Mouse (Mus musculus): ENCODE measurements around the gene Gbp8.
"Not testable (repeated sequence)": the region's sequence is repeated elsewhere in the genome, so short reads cannot be mapped to it uniquely, and the experiment has no call there.

Gene Gbp8

GRCm38 (mm10) chr5:105055279-105055678 is 84.1 kb downstream of the Gbp8 start:
- no peak for DNase-seq (ENCODE audit: low read depth)

GRCm38 (mm10) chr5:105053471-105054169 is 85.7 kb downstream of the Gbp8 start:
- DNase-seq (ENCODE audit: low read depth): not testable (repeated sequence)

- DNase-seq (ENCODE audit: low read depth): peak; percentile 6
Measured at GRCm38 (mm10) chr5:105032362-105032761, 107.0 kb downstream of the Gbp8 start.

GRCm38 (mm10) chr5:105012551-105012950 is 126.8 kb downstream of the Gbp8 start:
- no peak for DNase-seq (ENCODE audit: low read depth)

GRCm38 (mm10) chr5:105011570-105011969 is 127.8 kb downstream of the Gbp8 start:
- DNase-seq (ENCODE audit: low read depth): no peak

GRCm38 (mm10) chr5:105010376-105010775 is 129.0 kb downstream of the Gbp8 start:
- no peak for DNase-seq (ENCODE audit: low read depth)

GRCm38 (mm10) chr5:104989411-104989810 is 149.9 kb downstream of the Gbp8 start:
- DNase-seq (ENCODE audit: low read depth): no peak

GRCm38 (mm10) chr5:104988000-104988399 is 151.3 kb downstream of the Gbp8 start:
- no peak for DNase-seq (ENCODE audit: low read depth)

- DNase-seq (ENCODE audit: low read depth): peak; percentile 68
Measured at GRCm38 (mm10) chr5:104986706-104987105, 152.6 kb downstream of the Gbp8 start.

GRCm38 (mm10) chr5:104982535-104982934 is 156.8 kb downstream of the Gbp8 start, which contains the start of gene Abcg3:
TSS of gene Abcg3 (minus strand) at chr5:104982718.
- no peak for DNase-seq (ENCODE audit: low read depth)

- DNase-seq (ENCODE audit: low read depth): no peak
Measured at GRCm38 (mm10) chr5:104979040-104979513, 160.3 kb downstream of the Gbp8 start.

All from NIH3T3 (cell line).